Mouse (Mus musculus) liver, embryonic 14.5 days (tissue): Measurements from ENCODE around the gene Cntn2. TPM values are rescaled to one million over a fixed set of nuclear protein-coding genes. Genes with fewer than 3 reads are reported as not detected.

Experiments
- ATAC-seq: fragments of 200-750 bp; cut with Nextera tagmentation; 2 replicates; pipeline ENCODE4 v1.8.0; 2017; ENCODE audit warnings: moderate number of reproducible peaks, mild to moderate bottlenecking, moderate library complexity; ENCODE audit not compliant: insufficient read depth
- DNase-seq, 3 experiments: peaks; one replicate each; pipeline ENCODE4 v3.0.0-alpha.2; 2012 to 2013; ENCODE audit warnings: low read depth in 3 of 3, low spot score in 3 of 3
- H3K27ac ChIP-seq: fragments of 300-500 bp; sonication (generic); 2 replicates; pipeline ENCODE4 v1.5.1; 2014; ENCODE audit warnings: moderate library complexity, mild to moderate bottlenecking, control low read depth, inconsistent platforms
- H3K27me3 ChIP-seq: fragments of 300-500 bp; sonication (generic); 2 replicates; pipeline ENCODE4 v1.6.1; 2014; ENCODE audit warnings: mild to moderate bottlenecking, low read length, moderate library complexity; ENCODE audit not compliant: control insufficient read depth, insufficient read depth
- H3K36me3 ChIP-seq: fragments of 300-500 bp; sonication (generic); replicated peaks from 2 replicates; pipeline ENCODE4 v1.6.1; 2014; ENCODE audit warnings: low read depth; ENCODE audit not compliant: control insufficient read depth, insufficient read depth
- H3K4me1 ChIP-seq, 2 experiments: fragments of 200-500 bp in 1 of 2; fragments of 300-500 bp in 1 of 2; sonication (generic) in 1 of 2; replicated peaks; 2 replicates each; pipeline ENCODE4 v1.6.1; 2012 to 2014; ENCODE audit warnings: antibody characterized with exemption in 1 of 2, inconsistent platforms in 1 of 2, low read length in 1 of 2; ENCODE audit not compliant: control insufficient read depth in 2 of 2, insufficient read depth in 2 of 2
- H3K4me2 ChIP-seq: fragments of 300-500 bp; sonication (generic); 2 replicates; pipeline ENCODE4 v1.6.1; 2014; ENCODE audit warnings: low read depth, mild to moderate bottlenecking, control low read depth, moderate library complexity
- H3K4me3 ChIP-seq, 2 experiments: fragments of 200-500 bp in 1 of 2; fragments of 300-500 bp in 1 of 2; sonication (generic) in 1 of 2; 2 replicates each; pipeline ENCODE4 v1.5.1; 2012 to 2014; ENCODE audit warnings: low read depth in 2 of 2, low read length in 2 of 2, mild to moderate bottlenecking in 2 of 2, control low read depth in 1 of 2, inconsistent platforms in 1 of 2, moderate library complexity in 1 of 2; ENCODE audit not compliant: insufficient read depth in 1 of 2
- H3K9ac ChIP-seq: fragments of 300-500 bp; sonication (generic); replicated peaks from 2 replicates; pipeline ENCODE4 v1.6.1; 2014; ENCODE audit warnings: mild to moderate bottlenecking, control low read depth, moderate library complexity
- H3K9me3 ChIP-seq: fragments of 300-500 bp; sonication (generic); 2 replicates; pipeline ENCODE4 v1.6.1; 2016; ENCODE audit warnings: low read length, mixed read lengths; ENCODE audit not compliant: control insufficient read depth
- CTCF ChIP-seq: IDR thresholded peaks from 2 replicates; pipeline ENCODE4 v1.5.1; 2016; ENCODE audit warnings: antibody characterized with exemption, low read depth, control low read depth
- EP300 ChIP-seq: IDR thresholded peaks from 2 replicates; pipeline ENCODE4 v1.6.1; 2016; ENCODE audit warnings: antibody characterized with exemption, low read depth
- WGBS: fragments of 180-500 bp; shearing (Covaris S2); extraction: QIAGEN DNeasy Blood & Tissue Kit; methylation state at CpG from one replicate; pipeline ENCODE4 v1.1.7; 2014; ENCODE audit not compliant: insufficient replicate concordance; 5-methylcytosine and 5-hydroxymethylcytosine counted together
- polyA plus RNA-seq, 2 experiments: library from polyadenylated mRNA; depleted of rRNA in 1 of 2; stranded (reverse) in 1 of 2; unstranded in 1 of 2; fragments of >200 nt; fragmentation: Nextera tagmentation in 1 of 2; extraction: Ambion mirVana in 1 of 2; gene quantifications; 2 replicates each; pipeline versions ENCODE4 v1.2.1 to v1.2.3; 2012 to 2014

Cntn2 gene
- polyA plus RNA-seq, 2 experiments: 0.02 to 0.05 TPM

DNA sequence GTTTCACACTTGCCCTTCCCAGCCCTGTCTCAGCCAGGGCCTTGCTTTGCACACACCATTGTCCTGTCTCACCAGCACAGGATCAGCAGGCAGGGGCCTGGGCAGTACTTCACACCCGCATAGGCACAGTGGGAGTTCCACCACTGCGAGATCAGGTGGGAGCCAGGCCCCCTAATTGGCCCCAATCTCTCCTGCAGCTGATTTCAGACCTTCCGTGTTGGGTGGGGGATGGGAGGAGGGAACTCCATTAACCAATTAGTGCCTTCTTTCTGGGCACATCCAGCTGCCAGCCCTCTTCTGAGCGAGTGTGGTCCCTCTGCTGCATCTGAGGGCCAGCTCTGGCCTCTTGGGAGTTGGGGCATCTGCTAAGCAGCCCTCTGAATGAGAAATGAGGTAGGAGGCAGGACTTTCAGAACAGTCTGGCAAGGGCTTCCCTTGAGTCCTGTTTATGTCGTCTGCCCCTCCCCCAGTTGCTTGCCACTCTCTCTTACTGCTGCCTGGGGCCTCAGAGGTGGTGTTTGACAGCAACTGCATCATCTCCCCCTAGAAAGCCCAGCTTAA, 12.3 kb downstream of the Cntn2 start:
- Histone ChIP-seq H3K4me2 (no peak overlapping the region), H3K4me1 (no peaks in the 10 kb centered on the region), H3K36me3 (no peaks in the 10 kb centered on the region), H3K9me3 (no peaks in the 10 kb centered on the region), H3K27me3 (peaks cover 4% of the 10 kb centered on the region; the same call in 1 of the 2 replicates), H3K27ac (no peak overlapping the region), H3K4me3 (no peak overlapping the region), H3K9ac (no peak overlapping the region)
- DNase-seq (no peak), ATAC-seq (no peak)
- whole genome bisulfite sequencing: 15% methylated on average over 5 of the region's 5 CpGs
- TF ChIP-seq EP300 (no peak), CTCF (no peak)

DNA sequence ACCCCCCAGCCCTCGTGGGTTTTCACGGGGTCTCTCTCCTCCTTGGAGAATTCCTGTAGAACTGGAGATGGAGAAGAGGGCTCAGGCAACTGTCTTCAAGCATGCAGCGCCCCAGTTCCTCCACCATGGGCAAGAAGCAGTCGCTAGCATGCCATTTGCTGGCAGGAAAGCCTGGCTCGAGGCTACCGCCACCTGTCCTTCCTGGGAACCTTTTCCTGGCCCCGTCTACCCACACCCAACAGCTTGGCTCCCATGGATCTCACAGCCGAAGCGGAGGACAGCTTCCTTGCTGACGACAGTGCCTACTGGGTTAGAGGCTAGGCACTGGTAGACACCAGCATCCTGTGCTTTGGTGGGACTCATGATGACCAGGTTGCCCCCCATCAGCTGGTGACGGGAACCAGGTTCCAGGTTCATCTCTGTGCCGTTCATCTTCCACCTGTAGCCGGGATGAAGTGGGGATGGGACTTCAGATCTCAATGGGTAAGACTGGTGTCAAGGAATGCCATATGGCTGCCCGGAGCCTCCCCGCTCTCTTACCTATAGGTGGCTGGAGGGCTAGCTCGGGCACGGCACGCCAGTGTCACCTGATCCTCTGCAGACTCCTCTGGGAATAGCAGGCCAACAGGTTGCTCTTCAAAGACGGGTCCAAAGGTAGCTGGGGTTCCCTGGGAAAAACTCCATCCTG, 14.3 kb downstream of the Cntn2 start:
- no peaks in the 10 kb centered on the region for H3K9me3 ChIP-seq
- H3K27me3 ChIP-seq: no peaks in the 10 kb centered on the region
- H3K4me3 ChIP-seq: no peak overlapping the region
- no peaks in the 10 kb centered on the region for H3K4me1 ChIP-seq
- no peak overlapping the region for H3K4me2 ChIP-seq
- no peak for DNase-seq
- no peaks in the 10 kb centered on the region for H3K36me3 ChIP-seq
- no peak overlapping the region for H3K27ac ChIP-seq
- no peak overlapping the region for H3K9ac ChIP-seq
- TF ChIP-seq EP300: no peak
- no peak for TF ChIP-seq CTCF
- no peak for ATAC-seq
- WGBS: 65% methylated on average over 19 of the region's 19 CpGs

DNA sequence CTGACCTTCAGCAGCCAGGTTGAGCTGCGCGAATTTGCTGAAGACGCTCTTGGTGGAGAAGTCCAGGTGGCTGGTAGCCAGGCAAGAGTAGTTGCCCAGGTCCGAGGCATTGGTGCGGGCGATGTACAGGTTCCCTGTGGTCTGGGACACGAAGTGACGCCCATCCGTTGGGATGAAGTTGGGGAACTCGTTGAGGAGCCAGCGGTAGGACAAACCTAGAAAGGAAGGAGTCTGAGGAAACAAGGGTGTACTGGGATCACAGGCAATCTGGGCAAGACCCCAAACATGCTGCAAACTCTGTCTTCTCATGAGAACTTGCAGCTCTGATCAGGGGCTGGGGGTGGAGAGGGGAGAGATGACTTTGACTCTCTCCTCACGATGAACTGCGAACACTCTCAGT, 15.0 kb downstream of the Cntn2 start:
- WGBS: 76% methylated on average over 13 of the region's 13 CpGs
- H3K36me3 ChIP-seq: no peaks in the 10 kb centered on the region

DNA sequence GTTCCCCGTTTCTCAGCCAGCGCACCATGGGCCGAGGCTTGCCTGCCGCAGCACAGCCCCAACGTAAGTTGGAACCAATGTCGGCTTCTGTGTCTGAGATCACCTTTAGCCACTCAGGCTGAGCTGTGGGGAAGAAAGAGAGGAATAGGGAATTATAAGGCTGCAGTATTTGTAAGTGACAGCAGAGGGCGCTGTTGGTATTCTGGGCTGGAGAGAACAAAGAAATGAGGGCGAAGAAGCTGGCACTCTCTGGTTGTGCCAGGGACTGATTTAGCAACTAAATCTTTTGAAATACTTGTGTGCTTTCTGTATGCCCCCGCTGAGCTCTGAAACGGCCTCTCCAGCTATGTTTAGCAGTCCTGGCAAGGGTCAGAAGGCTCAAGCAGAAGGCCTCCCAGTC, 17.2 kb downstream of the Cntn2 start:
- Histone ChIP-seq H3K4me1 (no peaks in the 10 kb centered on the region), H3K9me3 (no peaks in the 10 kb centered on the region), H3K4me2 (no peak overlapping the region), H3K27me3 (no peaks in the 10 kb centered on the region), H3K36me3 (no peaks in the 10 kb centered on the region), H3K4me3 (no peak overlapping the region), H3K9ac (no peak overlapping the region), H3K27ac (no peak overlapping the region)
- 10% methylated on average over 10 of the region's 10 CpGs for WGBS
- no peak for TF ChIP-seq EP300
- TF ChIP-seq CTCF: peak; percentile 83
- ATAC-seq (no peak), DNase-seq (peak; percentile 17 to 32 (median 18))

More for the DNA sequence above, 15.0 kb downstream of the Cntn2 start:
- TF ChIP-seq CTCF: no peak
- no peak for TF ChIP-seq EP300
- no peak overlapping the region for H3K27ac ChIP-seq
- no peaks in the 10 kb centered on the region for H3K9me3 ChIP-seq
- H3K4me1 ChIP-seq: no peaks in the 10 kb centered on the region
- no peak overlapping the region for H3K4me2 ChIP-seq
- no peak for DNase-seq
- no peak overlapping the region for H3K9ac ChIP-seq
- no peaks in the 10 kb centered on the region for H3K27me3 ChIP-seq
- ATAC-seq: no peak
- H3K4me3 ChIP-seq: no peak overlapping the region

DNA sequence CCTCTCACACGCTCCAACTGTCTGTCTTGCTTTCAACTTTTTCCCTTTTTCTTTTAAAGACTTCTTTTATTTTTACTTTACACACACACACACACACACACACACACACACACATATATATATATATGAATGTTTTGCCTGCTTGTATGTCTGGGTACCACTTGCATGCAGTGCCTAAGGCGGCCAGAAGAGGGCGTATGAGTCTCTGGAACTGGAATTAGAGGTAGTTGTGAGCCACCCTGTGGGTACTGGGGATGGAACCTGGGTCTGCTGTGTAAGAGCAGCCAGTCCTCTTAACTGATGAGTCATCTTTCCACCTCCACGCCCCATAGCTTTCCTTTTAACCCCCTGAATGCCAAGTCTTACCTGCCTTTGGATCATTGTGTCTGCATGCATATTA, 19.1 kb downstream of the Cntn2 start:
- ATAC-seq: no peak
- peak in 2 of 3 experiments; percentile 17 to 24 for DNase-seq
- WGBS: 20% methylated on average over 4 of the region's 4 CpGs
- no peaks in the 10 kb centered on the region for H3K4me1 ChIP-seq
- no peaks in the 10 kb centered on the region for H3K36me3 ChIP-seq
- H3K4me2 ChIP-seq: no peak overlapping the region
- H3K27me3 ChIP-seq: no peaks in the 10 kb centered on the region
- TF ChIP-seq EP300: no peak
- TF ChIP-seq CTCF: peak; percentile 83
- no peak overlapping the region for H3K27ac ChIP-seq
- H3K4me3 ChIP-seq: no peak overlapping the region
- no peaks in the 10 kb centered on the region for H3K9me3 ChIP-seq
- H3K9ac ChIP-seq: no peak overlapping the region
